Mouse (Mus musculus) CD4-positive naive resting alpha-beta T cell, adult 76 days (primary cell): ENCODE data around the gene Mis12. TPM values are rescaled to one million over a fixed set of nuclear protein-coding genes. Genes with fewer than 3 reads are reported as not detected.

Source experiments
- total RNA-seq: library from RNA; stranded (reverse); gene quantifications from one replicate; pipeline ENCODE4 v1.2.4, GENCODE M21; 2023

Mis12 gene
- total RNA-seq, result 7.2 TPM

GRCm38 (mm10) chr11:71019201-71020068 is at the start of gene Mis12, which contains the start of gene Derl2:
Gene Mis12, plus strand, starts transcription at chr11:71019611.
Gene Derl2, minus strand, starts transcription at chr11:71019841.

GRCm38 (mm10) chr11:70969821-70970559 is 49.4 kb upstream of the Mis12 start, which contains the start of the genes Nup88 and Rpain:
Gene Nup88, minus strand, starts transcription at chr11:70969973.
Gene Rpain, plus strand, starts transcription at chr11:70970213.

GRCm38 (mm10) chr11:70982557-70983228 is 36.7 kb upstream of the Mis12 start, which contains the start of gene C1qbp:
Gene C1qbp, minus strand, starts transcription at chr11:70983026.

GRCm38 (mm10) chr11:71004316-71004773 is 15.1 kb upstream of the Mis12 start, which contains the start of gene Dhx33:
Gene Dhx33, minus strand, starts transcription at chr11:71004437.

GRCm38 (mm10) chr11:71033163-71033761 is 13.9 kb downstream of the Mis12 start, which contains the start of gene 6330403K07Rik:
Gene 6330403K07Rik, minus strand, starts transcription at chr11:71033513.

Other genes starting within 250 kb of the Mis12 start
- 1.6 TPM for gene Scimp, start 207.0 kb upstream of the Mis12 start, total RNA-seq
- gene Rabep1, start 174.8 kb upstream of the Mis12 start, total RNA-seq, result 38.6 TPM
- gene Nup88, start 49.6 kb upstream of the Mis12 start, total RNA-seq, result 101 TPM
- gene Rpain, start 49.4 kb upstream of the Mis12 start, total RNA-seq, result 33.8 TPM
- 71.9 TPM for gene C1qbp, start 36.6 kb upstream of the Mis12 start, total RNA-seq
- 23.2 TPM for gene Dhx33, start 15.2 kb upstream of the Mis12 start, total RNA-seq
- gene Derl2, start 230 bp downstream of the Mis12 start, total RNA-seq, result 23.8 TPM
- gene 6330403K07Rik, start 13.9 kb downstream of the Mis12 start, total RNA-seq, result 0.38 TPM
- gene Nlrp1a, start 125.1 kb downstream of the Mis12 start, total RNA-seq, result 2.5 TPM
- 0.35 TPM for gene Nlrp1b, start 211.1 kb downstream of the Mis12 start, total RNA-seq